Mouse (Mus musculus) myocyte (in vitro differentiated cells): ENCODE data around the gene Ccdc184. TPM values are rescaled to one million over a fixed set of nuclear protein-coding genes. Genes with fewer than 3 reads are reported as not detected.

Source experiments
- H3K27me3 ChIP-seq: one replicate; pipeline ENCODE4 v1.6.1; 2011; ENCODE audit not compliant: control insufficient read depth, insufficient read depth, insufficient read length
- H3K36me3 ChIP-seq: one replicate; pipeline ENCODE4 v1.6.1; 2011; ENCODE audit not compliant: control insufficient read depth, insufficient read depth
- H3K4me2 ChIP-seq: one replicate; pipeline ENCODE4 v1.6.1; 2011; ENCODE audit warnings: low read depth, control low read depth
- H3K4me3 ChIP-seq: one replicate; pipeline ENCODE4 v1.5.1; 2011; ENCODE audit warnings: mild to moderate bottlenecking, control low read depth, moderate library complexity
- H3K79me2 ChIP-seq: one replicate; pipeline ENCODE4 v1.6.1; 2011; ENCODE audit not compliant: control insufficient read depth, insufficient read depth
- H3ac ChIP-seq: one replicate; pipeline ENCODE4 v1.6.1; 2011; ENCODE audit not compliant: control insufficient read depth, insufficient read length
- CEBPB ChIP-seq: IDR thresholded peaks from 2 replicates; pipeline ENCODE4 v1.6.1; 2011; ENCODE audit warnings: mild to moderate bottlenecking, moderate library complexity; ENCODE audit not compliant: poor library complexity, insufficient read depth, severe bottlenecking
- MAX ChIP-seq: IDR thresholded peaks from one replicate; pipeline ENCODE4 v1.6.1; 2011; ENCODE audit warnings: low read depth, mild to moderate bottlenecking, control low read depth
- MYOD1 ChIP-seq, 3 experiments: IDR thresholded peaks; one replicate each; pipeline ENCODE4 v1.6.1; 2011; ENCODE audit warnings: control low read depth in 2 of 3, low read depth in 2 of 3, mild to moderate bottlenecking in 2 of 3, moderate library complexity in 1 of 3; ENCODE audit not compliant: insufficient read length in 2 of 3, control insufficient read depth in 1 of 3
- MYOG ChIP-seq, 3 experiments: IDR thresholded peaks; one replicate each; pipeline ENCODE4 v1.6.1; 2011; ENCODE audit warnings: control low read depth in 2 of 3, low read depth in 2 of 3, mild to moderate bottlenecking in 2 of 3; ENCODE audit not compliant: insufficient read length in 2 of 3, control insufficient read depth in 1 of 3, insufficient read depth in 1 of 3
- POLR2A ChIP-seq: IDR thresholded peaks from one replicate; pipeline ENCODE4 v1.6.1; 2011; ENCODE audit warnings: low read depth, mild to moderate bottlenecking, control low read depth, moderate library complexity; ENCODE audit not compliant: insufficient read length
- POLR2AphosphoS2 ChIP-seq: IDR thresholded peaks from one replicate; pipeline ENCODE4 v1.6.1; 2011; ENCODE audit warnings: low read depth, control low read depth; ENCODE audit not compliant: insufficient read length
- REST ChIP-seq: IDR thresholded peaks from one replicate; pipeline ENCODE4 v1.6.1; 2011; ENCODE audit warnings: mild to moderate bottlenecking, control low read depth, moderate library complexity; ENCODE audit not compliant: insufficient read depth, insufficient read length
- SRF ChIP-seq: IDR thresholded peaks from one replicate; pipeline ENCODE4 v1.6.1; 2011; ENCODE audit warnings: low read depth; ENCODE audit not compliant: control insufficient read depth, insufficient read length
- TCF12 ChIP-seq: IDR thresholded peaks from one replicate; pipeline ENCODE4 v1.6.1; 2011; ENCODE audit warnings: mild to moderate bottlenecking, control low read depth; ENCODE audit not compliant: poor library complexity, insufficient read depth, severe bottlenecking
- TCF3 ChIP-seq: IDR thresholded peaks from one replicate; pipeline ENCODE4 v1.6.1; 2011; ENCODE audit warnings: low read depth, control low read depth; ENCODE audit not compliant: insufficient read length
- polyA plus RNA-seq: library from polyadenylated mRNA; unstranded; fragments of >200 nt; fragmentation: generic; extraction: Trizol; gene quantifications from one replicate; pipeline ENCODE4 v1.2.1, GENCODE M21; 2012; ENCODE audit warnings: missing spikeins

Gene Ccdc184
- polyA plus RNA-seq, 1 experiment = 0.05 TPM

DNA sequence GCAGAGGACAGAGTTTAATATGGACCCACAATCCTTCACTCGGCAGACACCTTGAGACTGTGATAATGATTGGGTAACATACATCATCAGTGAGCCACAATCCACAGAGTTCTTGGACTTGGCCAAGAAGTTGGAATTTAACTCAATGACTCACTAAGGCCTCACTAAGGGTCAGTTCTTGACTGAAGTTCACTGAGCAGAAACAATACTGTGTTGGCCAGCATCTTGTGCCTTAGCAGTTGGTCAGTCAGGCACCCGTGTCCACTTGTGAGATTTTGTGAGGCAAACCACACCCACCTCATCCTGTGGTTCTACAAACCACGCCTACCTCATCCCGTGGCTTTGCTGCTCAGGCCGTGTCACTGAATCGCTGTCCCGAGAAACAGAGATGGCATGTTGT, 42.7 kb downstream of the Ccdc184 start:
- TF ChIP-seq POLR2A = no peak
- TF ChIP-seq CEBPB = no peak
- no peaks in the 10 kb centered on the region for H3K36me3 ChIP-seq
- no peak overlapping the region for H3K4me2 ChIP-seq
- H3K27me3 ChIP-seq = peaks cover 19% of the 10 kb centered on the region
- no peaks in the 10 kb centered on the region for H3K79me2 ChIP-seq
- no peak overlapping the region for H3ac ChIP-seq
- no peak overlapping the region for H3K4me3 ChIP-seq

DNA sequence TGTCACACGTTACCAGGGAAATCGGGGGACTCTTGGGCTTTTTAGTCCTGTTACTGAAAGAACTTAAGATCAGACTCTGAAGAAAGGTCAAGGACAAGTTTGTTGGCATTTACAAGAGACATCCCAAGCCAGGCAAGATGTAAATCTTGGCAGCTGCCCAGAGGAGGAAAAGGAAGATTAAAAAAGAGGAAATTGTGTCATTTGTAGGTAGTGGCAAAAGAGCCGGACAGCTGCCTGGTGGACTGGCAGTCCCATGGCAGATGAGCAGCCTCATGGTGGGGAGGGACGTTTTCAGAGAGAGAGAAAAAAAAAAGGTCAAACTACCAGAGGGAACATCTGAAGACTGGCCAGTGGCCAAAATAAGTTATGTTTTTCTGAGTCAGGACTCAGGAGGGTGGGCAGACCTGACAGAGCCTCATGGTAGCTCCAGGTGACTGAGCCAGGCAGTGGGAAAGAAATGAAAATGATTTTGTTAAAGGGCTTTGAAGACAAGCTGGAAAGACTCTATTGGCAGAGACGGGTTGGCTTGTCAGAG, 46.4 kb downstream of the Ccdc184 start:
- Histone ChIP-seq H3K4me2 (no peak overlapping the region), H3K4me3 (no peak overlapping the region), H3K36me3 (no peaks in the 10 kb centered on the region), H3ac (no peak overlapping the region), H3K27me3 (peaks cover 4% of the 10 kb centered on the region), H3K79me2 (no peaks in the 10 kb centered on the region)
- TF ChIP-seq TCF3 = no peak
- no peak for TF ChIP-seq POLR2AphosphoS2
- TF ChIP-seq MYOG (IDR thresholded peaks at IDR 0.05; ENCODE audit: control insufficient read depth in 1 of 3, insufficient read depth in 1 of 3, insufficient read length in 2 of 3, low read depth in 2 of 3) = no peak
- no peak for TF ChIP-seq CEBPB
- no peak for TF ChIP-seq TCF12
- no peak for TF ChIP-seq REST

DNA sequence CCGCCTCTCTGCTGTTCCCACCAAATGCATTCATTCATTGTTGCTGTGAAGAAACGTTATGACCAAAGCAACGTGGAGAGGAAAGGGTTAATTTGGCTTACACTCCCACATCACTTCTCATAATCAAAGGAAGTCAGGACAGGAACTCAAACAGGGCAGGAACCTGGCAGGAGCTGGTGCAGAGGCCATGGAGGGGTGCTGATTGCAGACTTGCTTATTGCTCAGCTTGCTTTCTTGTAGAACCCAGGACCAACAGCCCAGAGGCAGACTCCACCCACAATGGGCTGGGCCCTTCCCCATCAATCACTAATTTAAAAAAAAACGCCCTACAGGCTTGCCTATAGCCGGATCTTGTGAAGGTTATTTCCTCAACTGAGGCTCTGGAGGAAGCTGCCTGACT, 47.2 kb downstream of the Ccdc184 start:
- H3K36me3 ChIP-seq = no peaks in the 10 kb centered on the region
- no peak overlapping the region for H3K4me3 ChIP-seq
- no peaks in the 10 kb centered on the region for H3K79me2 ChIP-seq
- TF ChIP-seq SRF (no peak), MYOG (IDR thresholded peaks at IDR 0.05; ENCODE audit: control insufficient read depth in 1 of 3, insufficient read depth in 1 of 3, insufficient read length in 2 of 3, low read depth in 2 of 3) (no peak), POLR2A (no peak), REST (no peak), MAX (no peak), MYOD1 (IDR thresholded peaks at IDR 0.05; ENCODE audit: control insufficient read depth in 1 of 3, insufficient read length in 2 of 3, low read depth in 2 of 3) (no peak)
- H3K27me3 ChIP-seq = peaks cover 4% of the 10 kb centered on the region
- H3K4me2 ChIP-seq = no peak overlapping the region
- H3ac ChIP-seq = no peak overlapping the region

Other genes starting within 250 kb of the Ccdc184 start
- 11.5 TPM for gene Tmem106c, start 203.0 kb upstream of the Ccdc184 start, polyA plus RNA-seq
- gene Col2a1, start 162.5 kb upstream of the Ccdc184 start, polyA plus RNA-seq = 0.01 TPM
- gene Pfkm, start 74.6 kb upstream of the Ccdc184 start, polyA plus RNA-seq = 401 TPM
- gene Senp1, start 73.4 kb upstream of the Ccdc184 start, polyA plus RNA-seq = 10.4 TPM
- 50.3 TPM for gene Asb8, start 1.5 kb upstream of the Ccdc184 start, polyA plus RNA-seq
- not detected for gene Olfr288, start 28.4 kb downstream of the Ccdc184 start, polyA plus RNA-seq
- gene Gm44579, start 53.8 kb downstream of the Ccdc184 start, polyA plus RNA-seq = not detected
- not detected for gene Olfr287, start 53.9 kb downstream of the Ccdc184 start, polyA plus RNA-seq
- not detected for gene Olfr286, start 67.3 kb downstream of the Ccdc184 start, polyA plus RNA-seq
- not detected for gene H1fnt, start 90.1 kb downstream of the Ccdc184 start, polyA plus RNA-seq
- not detected for gene Zfp641, start 129.0 kb downstream of the Ccdc184 start, polyA plus RNA-seq
- gene Olfr285, start 150.2 kb downstream of the Ccdc184 start, polyA plus RNA-seq = not detected
- gene Olfr284, start 173.8 kb downstream of the Ccdc184 start, polyA plus RNA-seq = not detected
- gene Olfr283, start 213.8 kb downstream of the Ccdc184 start, polyA plus RNA-seq = not detected